Mouse (Mus musculus) naive thymus-derived CD4-positive, alpha-beta T cell, adult 5 months (primary cell): ENCODE data around the gene 3110040N11Rik. TPM values are rescaled to one million over a fixed set of nuclear protein-coding genes. Genes with fewer than 3 reads are reported as not detected.

Experiments
- polyA plus RNA-seq: library from polyadenylated mRNA; unstranded; fragments of 100-300 nt; shearing (Covaris generic); gene quantifications from one replicate; pipeline ENCODE4 v1.2.1, GENCODE M21; 2017

The 3110040N11Rik gene
- 40.9 TPM for polyA plus RNA-seq

DNA sequence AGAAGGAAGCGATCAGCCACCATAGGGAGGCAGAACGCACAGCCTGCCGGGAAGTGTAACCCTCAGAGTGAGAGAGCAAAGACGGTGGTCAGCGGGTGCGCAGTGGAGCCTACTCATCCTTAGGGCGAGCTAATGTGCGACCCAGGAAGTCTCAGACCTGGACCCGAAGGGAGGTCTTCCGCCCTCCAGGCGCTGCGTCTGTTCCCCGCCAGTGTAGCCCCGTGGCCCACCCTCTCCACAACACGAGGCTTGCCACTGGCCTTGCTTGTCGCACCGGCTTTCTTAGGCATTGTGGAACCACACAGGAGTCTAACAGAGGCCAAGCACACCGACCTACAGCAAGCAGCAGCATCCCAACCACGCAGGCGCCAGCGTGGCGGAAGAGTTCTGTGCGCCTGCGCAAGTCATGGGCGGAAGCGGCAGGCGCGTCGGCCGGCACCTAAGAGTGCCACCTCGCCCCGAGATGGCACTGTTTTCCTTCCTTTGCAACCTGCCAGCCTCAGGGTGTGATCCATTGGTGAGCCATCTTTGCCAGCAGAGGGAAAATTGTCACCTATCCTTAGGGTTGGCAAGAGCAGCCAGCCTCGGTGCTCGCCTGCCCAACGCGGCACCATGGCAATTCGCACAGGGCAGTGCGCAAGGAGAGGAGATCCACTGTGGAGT, at the start of gene 3110040N11Rik:
TSS of gene 3110040N11Rik (minus strand) at position 384 of the 663 bp plus-strand sequence.

DNA sequence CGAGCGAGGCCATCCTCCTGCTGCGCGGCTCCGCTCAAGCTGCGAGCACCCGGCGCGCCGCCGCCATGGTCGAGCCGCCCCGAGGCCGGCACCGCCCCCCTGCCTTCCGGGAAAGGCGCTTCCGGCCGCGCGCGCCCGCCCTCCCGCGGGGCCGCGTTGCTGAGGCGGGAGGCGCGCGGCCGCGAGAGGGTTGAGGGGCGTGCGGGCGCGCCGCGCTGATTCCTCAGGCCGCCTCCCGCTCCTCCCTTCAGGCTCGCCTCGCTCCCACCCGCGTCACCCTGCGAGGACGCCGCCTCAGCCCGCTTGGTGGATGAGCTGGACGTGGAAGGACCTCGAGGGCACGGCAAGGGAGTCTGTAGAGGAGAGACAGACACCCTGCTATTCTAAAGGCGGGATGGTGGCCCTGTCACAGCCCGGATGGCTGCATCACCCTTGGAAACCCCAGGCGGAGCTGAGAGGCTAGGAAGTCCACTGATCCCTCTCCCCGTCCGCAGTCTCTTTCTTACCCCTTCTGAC, 40.2 kb upstream of the 3110040N11Rik start, which contains the start of gene Btbd1:
TSS of gene Btbd1 (minus strand) at position 53 of the 516 bp plus-strand sequence.

DNA sequence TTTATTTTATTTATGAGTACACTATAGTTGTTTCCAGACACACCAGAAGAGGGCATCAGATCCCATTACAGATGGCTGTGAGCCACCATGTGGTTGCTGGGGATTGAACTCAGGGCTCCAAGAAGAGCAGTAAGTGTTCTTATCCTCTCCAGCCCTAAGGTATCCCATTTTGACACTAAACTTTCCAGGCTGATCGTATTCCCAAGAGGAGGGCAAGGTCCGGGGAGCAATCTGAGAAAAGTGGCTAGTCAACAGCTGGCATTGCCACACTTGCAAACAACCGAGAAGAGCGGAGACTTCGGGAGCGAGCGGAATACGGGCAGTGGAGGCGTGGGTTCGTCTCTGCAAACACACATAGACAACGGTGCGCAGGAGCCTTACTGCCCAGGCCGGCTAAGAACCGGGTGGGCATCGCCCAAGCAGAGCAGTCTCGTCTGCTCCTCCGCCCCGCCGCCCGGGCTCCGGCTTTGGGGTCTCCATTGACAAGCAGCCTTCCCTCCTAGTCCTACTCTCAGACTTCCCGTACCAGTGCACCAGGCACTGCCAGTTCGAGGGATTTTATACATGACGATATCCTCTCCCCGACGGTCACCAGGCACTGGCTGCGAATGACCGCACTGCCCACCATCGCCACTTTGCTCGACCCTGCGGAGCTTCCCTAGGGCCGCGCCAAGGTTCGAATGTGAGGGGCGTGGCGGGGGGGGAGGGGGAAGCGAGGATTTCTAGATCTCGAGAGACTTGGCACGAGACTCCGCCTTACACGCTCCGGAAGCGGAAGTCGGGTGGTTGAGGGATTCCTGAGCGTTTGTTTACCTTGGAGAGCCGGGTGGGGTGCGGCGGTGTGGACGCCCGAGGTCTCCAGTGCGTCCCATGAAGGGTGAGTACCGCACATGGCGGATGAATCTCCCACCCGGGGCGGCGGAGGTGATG, 26.8 kb downstream of the 3110040N11Rik start, which contains the start of gene Ramac:
TSS of gene Ramac (plus strand) at position 746 of the 930 bp plus-strand sequence.

Other genes starting within 250 kb of the 3110040N11Rik start
- 1.00 TPM for gene Fsd2, start 222.5 kb downstream of the 3110040N11Rik start, polyA plus RNA-seq
- 45.9 TPM for gene Whamm, start 218.2 kb downstream of the 3110040N11Rik start, polyA plus RNA-seq
- 0.05 TPM for gene Homer2, start 82.0 kb downstream of the 3110040N11Rik start, polyA plus RNA-seq
- 157 TPM for gene Ramac, start 26.6 kb downstream of the 3110040N11Rik start, polyA plus RNA-seq
- gene Btbd1, start 40.0 kb upstream of the 3110040N11Rik start, polyA plus RNA-seq: 99.8 TPM
- gene Gm10160, start 66.3 kb upstream of the 3110040N11Rik start, polyA plus RNA-seq: not detected
- 16.5 TPM for gene Tm6sf1, start 69.5 kb upstream of the 3110040N11Rik start, polyA plus RNA-seq
- 11.1 TPM for gene Hdgfl3, start 145.0 kb upstream of the 3110040N11Rik start, polyA plus RNA-seq
- gene Bnc1, start 202.8 kb upstream of the 3110040N11Rik start, polyA plus RNA-seq: not detected